ENCODE assay signal across 10 mouse cellular contexts in the genomic region with DNA sequence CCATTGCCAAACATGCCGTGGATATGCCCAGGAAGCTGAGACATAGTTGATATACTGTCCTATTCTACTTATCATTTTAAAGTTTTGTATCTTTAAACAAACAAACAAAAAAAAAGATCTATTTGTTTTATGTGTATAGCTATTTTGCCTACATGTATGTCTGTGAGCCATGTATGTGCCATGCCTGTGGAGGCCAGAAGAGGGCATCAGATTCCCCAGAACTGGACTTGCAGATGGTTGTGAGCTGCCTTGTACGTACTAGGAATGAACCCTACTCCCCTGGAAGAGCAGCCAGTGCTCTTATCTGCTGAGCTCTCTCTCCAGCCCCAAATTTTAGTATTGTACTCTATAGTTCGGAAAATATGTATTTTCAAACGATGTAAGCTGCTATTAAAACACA. TPM values are rescaled to one million over a fixed set of nuclear protein-coding genes. Genes with fewer than 3 reads are reported as not detected.
A peak's percentile ranks its signal among the peaks of the same experiment; 100 is the strongest.
DNase-seq lines count a peak whose midpoint lies in the region; ATAC-seq lines count a peak whose summit lies in the region.
"Had no signal": no experiment of that assay in that cellular context is flagged by ENCODE, and none has a peak within 500 bp of the region (broad histone marks: within the 10 kb centered on the region; RNA-seq: fewer than 3 reads in every experiment).

No protein-coding gene starts in this region.

- peaks cover 5% of the 10 kb centered on the region; the same call in 1 of the 2 replicates for H3K4me1 ChIP-seq in limb, embryonic 10.5 days

- peaks cover 13% of the 10 kb centered on the region for H3K27me3 ChIP-seq in limb, embryonic 10.5 days (ENCODE audit: low read depth, poor library complexity, severe bottlenecking)

- peak; percentile 73 for DNase-seq in CD4-positive, CD25-positive, alpha-beta regulatory T cell, adult 2 months (ENCODE audit: low read depth, low spot score)
- DNase-seq in left cerebral cortex, postnatal 4 days, result peak; percentile 51
- DNase-seq in left cerebral cortex, adult 11 months (ENCODE audit: low spot score), result no peak
- DNase-seq in cerebellum, adult 8-10 months, result peak; percentile 17
- DNase-seq in limb, embryonic 10.5 days (ENCODE audit: low spot score), result peak; percentile 50
- peak; percentile 10 for DNase-seq in thymus, postnatal 0 days (ENCODE audit: low spot score)
- no peak for DNase-seq in gastrocnemius, postnatal 10 days

- H3K4me3 ChIP-seq in limb, embryonic 10.5 days, result no peak overlapping the region

- H3K27ac ChIP-seq in limb, embryonic 10.5 days, result no peak overlapping the region

- no peaks in the 10 kb centered on the region for H3K9me3 ChIP-seq in limb, embryonic 10.5 days (replicated peaks)

- H3K36me3 ChIP-seq in limb, embryonic 10.5 days, result no peaks in the 10 kb centered on the region

- WGBS in limb, embryonic 10.5 days, result 33% methylated on average over 4 of the region's 4 CpGs

- intact Hi-C loops in left cerebral cortex, postnatal 4 days (cut with DNase I), result no loop called here

- ATAC-seq in CD4-positive, CD25-positive, alpha-beta regulatory T cell, adult 4 months, result no peak

RNA-seq across cellular contexts. Expression of gene BC051142, which starts 10.1 kb away (rescaled TPM):
- 1 to 10 TPM; 1.8 to 1.9 TPM for polyA plus RNA-seq in CD4-positive, CD25-positive, alpha-beta regulatory T cell, adult 4 months (2017; shearing (Covaris generic))
- total RNA-seq in left cerebral cortex, postnatal 4 days (2021), result 10 to 100 TPM in 1 of 2 experiments, 1 to 10 TPM in 1; 8.2 to 11.1 TPM
- polyA plus RNA-seq in limb, embryonic 10.5 days (2016; fragmentation: Nextera tagmentation; extraction: Ambion mirVana), result 0.53 and 1.3 TPM in 2 replicates
- polyA plus RNA-seq in thymus, postnatal 0 days (2015; fragmentation: Nextera tagmentation; extraction: Ambion mirVana), result 0.71 and 0.94 TPM in 2 replicates
- total RNA-seq in gastrocnemius, postnatal 10 days (2021), result under 1 TPM; 0.36 to 0.42 TPM

RNA-seq across cellular contexts. Expression of gene Btnl1, which starts 11.6 kb away (rescaled TPM):
- not detected for polyA plus RNA-seq in CD4-positive, CD25-positive, alpha-beta regulatory T cell, adult 4 months (2017; shearing (Covaris generic))
- total RNA-seq in left cerebral cortex, postnatal 4 days (2021), result not detected
- polyA plus RNA-seq in limb, embryonic 10.5 days (2016; fragmentation: Nextera tagmentation; extraction: Ambion mirVana), result not detected in 2 replicates
- 0.27 and 0.29 TPM in 2 replicates for polyA plus RNA-seq in thymus, postnatal 0 days (2015; fragmentation: Nextera tagmentation; extraction: Ambion mirVana)
- total RNA-seq in gastrocnemius, postnatal 10 days (2021), result not detected
- total RNA-seq: gastrocnemius, postnatal 4 days had no signal
- polyA plus RNA-seq: lung, embryonic 16.5 days had no signal

RNA-seq across cellular contexts. Expression of gene Btnl2, which starts 33.9 kb away (rescaled TPM):
- under 1 TPM in 1 of 2 experiments, not detected in 1; 0.23 TPM for polyA plus RNA-seq in CD4-positive, CD25-positive, alpha-beta regulatory T cell, adult 4 months (2017; shearing (Covaris generic))
- under 1 TPM; 0.36 to 0.38 TPM for total RNA-seq in left cerebral cortex, postnatal 4 days (2021)
- polyA plus RNA-seq in limb, embryonic 10.5 days (2016; fragmentation: Nextera tagmentation; extraction: Ambion mirVana), result not detected in 2 replicates
- polyA plus RNA-seq in thymus, postnatal 0 days (2015; fragmentation: Nextera tagmentation; extraction: Ambion mirVana), result 0.22 and 0.27 TPM in 2 replicates
- total RNA-seq in gastrocnemius, postnatal 10 days (2021), result under 1 TPM; 0.40 to 0.81 TPM

Comparison
In these comparisons a context has a peak if more than half of its experiments do, and no peak if none do; other contexts are left out.
1. DNase-seq: peak in CD4-positive, CD25-positive, alpha-beta regulatory T cell, adult 2 months (single experiment), left cerebral cortex, postnatal 4 days (single experiment), cerebellum, adult 8-10 months (single experiment), limb, embryonic 10.5 days (single experiment) and thymus, postnatal 0 days (single experiment); none in left cerebral cortex, adult 11 months (single experiment) and gastrocnemius, postnatal 10 days (single experiment).